Mouse (Mus musculus) kidney, adult 2 months (tissue): ENCODE results near the gene Cyp4a29.

Experiments
- CTCF ChIP-seq: fragments of 200-500 bp; conservative IDR thresholded peaks from 2 replicates; pipeline ENCODE4 v1.5.1; 2011; ENCODE audit warnings: low read depth, mild to moderate bottlenecking, control low read depth, low read length, moderate library complexity, mixed read lengths; ENCODE audit not compliant: insufficient read depth, insufficient read length
- POLR2A ChIP-seq: fragments of 200-500 bp; IDR thresholded peaks from one replicate; pipeline ENCODE4 v1.6.1; 2011; ENCODE audit warnings: low read depth, low read length, control low read depth

- TF ChIP-seq POLR2A = no peak
- TF ChIP-seq CTCF = no peak
Measured at GRCm38 (mm10) chr4:115241784-115242183, at the start of gene Cyp4a29.
